Mouse (Mus musculus) NIH3T3 (cell line): ENCODE measurements at regions not wholly inside any gene's neighbourhood (a gene's known extent, or its start where the extent isn't known, plus 50 kb on each side); places are given as distances from the start of the nearest gene placed in this dataset.

Source experiments
- DNase-seq: peaks from one replicate; pipeline ENCODE4 v3.0.0-alpha.2; 2012; ENCODE audit warnings: low read depth

- DNase-seq = no peak
Observed at GRCm38 (mm10) chr11:18015239-18015638, 61.6 kb upstream of the Etaa1 start.

DNA sequence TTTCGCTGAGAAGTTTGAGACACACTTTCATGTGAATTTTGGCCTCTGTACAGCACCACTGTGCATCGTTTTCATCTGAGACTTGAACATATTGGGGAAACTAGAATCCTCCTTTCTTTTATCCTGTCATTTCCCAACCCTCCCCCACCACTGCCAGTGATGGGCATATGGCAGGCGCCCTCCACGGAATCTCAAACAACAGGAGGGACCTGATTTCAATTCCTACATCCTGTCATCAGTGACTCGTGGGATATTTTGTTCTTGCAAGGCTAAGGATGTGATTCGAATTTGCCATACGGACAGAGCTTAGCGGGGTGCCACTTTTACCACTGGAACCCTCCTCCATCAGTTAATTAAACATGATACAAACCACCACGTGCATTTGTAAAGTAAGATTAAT is 60.9 kb upstream of the Etaa1 start:
- no peak for DNase-seq

- DNase-seq = no peak
Observed at GRCm38 (mm10) chr11:18012085-18012484, 58.4 kb upstream of the Etaa1 start.

GRCm38 (mm10) chr11:18011101-18011733 is 57.5 kb upstream of the Etaa1 start:
- DNase-seq = peak; percentile 71

DNA sequence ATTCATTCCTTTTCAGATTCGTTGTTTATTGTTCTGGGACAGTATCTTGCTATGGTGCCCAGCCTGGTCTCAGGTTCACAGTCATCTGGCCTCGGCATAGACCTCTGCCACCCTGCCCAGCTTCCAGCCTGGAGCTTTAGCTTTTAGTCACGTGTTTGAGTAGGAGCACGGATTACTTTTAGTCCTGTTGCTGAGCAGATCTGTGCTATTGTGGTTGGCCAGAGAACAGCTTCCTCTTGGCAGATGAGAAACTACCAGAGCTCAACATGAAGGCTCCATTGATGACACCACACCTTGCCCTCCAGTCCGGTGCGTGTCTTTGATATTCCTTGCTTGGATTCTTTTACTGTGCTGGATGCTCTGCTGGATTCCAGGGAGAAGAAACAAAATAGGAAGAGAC is 54.5 kb upstream of the Etaa1 start:
- DNase-seq = no peak
